Mouse (Mus musculus) forebrain, embryonic 14.5 days (tissue): Measurements from ENCODE around the gene Abcc5. TPM values are rescaled to one million over a fixed set of nuclear protein-coding genes. Genes with fewer than 3 reads are reported as not detected.

Source experiments
- ATAC-seq: fragments of 200-750 bp; cut with Nextera tagmentation; 2 replicates; pipeline ENCODE4 v1.8.0; 2017; ENCODE audit warnings: mild to moderate bottlenecking, moderate library complexity
- DNase-seq: peaks from one replicate; pipeline ENCODE4 v3.0.0-alpha.2; 2015; ENCODE audit warnings: low spot score
- H3K27ac ChIP-seq: fragments of 300-500 bp; sonication (generic); 2 replicates; pipeline ENCODE4 v1.5.1; 2014; ENCODE audit warnings: low read depth, mild to moderate bottlenecking, control low read depth, low read length, moderate library complexity
- H3K27me3 ChIP-seq: fragments of 300-500 bp; sonication (generic); replicated peaks from 2 replicates; pipeline ENCODE4 v1.6.1; 2014; ENCODE audit warnings: low read length, control low read depth, mixed read lengths; ENCODE audit not compliant: control insufficient read depth, insufficient read depth
- H3K36me3 ChIP-seq: fragments of 300-500 bp; sonication (generic); 2 replicates; pipeline ENCODE4 v1.6.1; 2014; ENCODE audit warnings: low read length, control low read depth; ENCODE audit not compliant: control insufficient read depth, insufficient read depth
- H3K4me1 ChIP-seq: fragments of 300-500 bp; sonication (generic); 2 replicates; pipeline ENCODE4 v1.6.1; 2014; ENCODE audit warnings: antibody characterized with exemption, low read length, control low read depth; ENCODE audit not compliant: control insufficient read depth, insufficient read depth
- H3K4me2 ChIP-seq: fragments of 300-500 bp; sonication (generic); 2 replicates; pipeline ENCODE4 v1.6.1; 2014; ENCODE audit warnings: mild to moderate bottlenecking, control low read depth, low read length
- H3K4me3 ChIP-seq: fragments of 300-500 bp; sonication (generic); 2 replicates; pipeline ENCODE4 v1.5.1; 2014; ENCODE audit warnings: low read depth, low read length, control low read depth
- H3K9ac ChIP-seq: fragments of 300-500 bp; sonication (generic); 2 replicates; pipeline ENCODE4 v1.6.1; 2014; ENCODE audit warnings: mild to moderate bottlenecking, low read length, control low read depth, moderate library complexity
- H3K9me3 ChIP-seq: fragments of 300-500 bp; sonication (generic); replicated peaks from 2 replicates; pipeline ENCODE4 v1.6.1; 2016; ENCODE audit warnings: low read length, control low read depth, mixed read lengths; ENCODE audit not compliant: control insufficient read depth
- WGBS: fragments of 180-500 bp; shearing (Covaris S2); extraction: QIAGEN DNeasy Blood & Tissue Kit; methylation state at CpG from one replicate; pipeline ENCODE4 v1.1.7; 2014; 5-methylcytosine and 5-hydroxymethylcytosine counted together
- polyA plus RNA-seq: library from polyadenylated mRNA; unstranded; fragments of >200 nt; fragmentation: Nextera tagmentation; extraction: Ambion mirVana; gene quantifications from 2 replicates; pipeline ENCODE4 v1.2.1, GENCODE M21; 2014

The Abcc5 gene
- polyA plus RNA-seq, 1 experiment from 2014 or later = 96.7 TPM

DNA sequence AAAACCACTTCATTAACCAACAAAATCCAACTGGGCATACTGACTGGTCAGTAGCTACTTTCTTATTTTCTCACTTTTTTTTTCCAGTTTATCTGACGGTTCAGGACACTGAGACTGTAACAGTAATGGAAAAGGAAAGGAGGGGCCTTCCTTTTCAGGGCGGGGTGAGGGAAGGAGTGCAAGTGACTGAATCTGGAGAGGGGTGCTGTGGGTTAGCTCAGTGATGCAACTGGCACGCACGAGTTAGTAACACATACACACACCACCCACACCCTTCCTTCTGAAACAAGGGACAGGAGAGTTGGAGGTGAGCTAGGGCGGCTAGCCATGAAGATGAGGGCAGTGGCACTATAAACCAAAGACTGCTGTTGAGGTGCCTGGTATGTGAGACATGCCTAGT, 102.3 kb downstream of the Abcc5 start:
- WGBS = 84% methylated on average over 5 of the region's 5 CpGs
- no peaks in the 10 kb centered on the region for H3K4me1 ChIP-seq
- no peaks in the 10 kb centered on the region for H3K27me3 ChIP-seq
- DNase-seq (no peak), ATAC-seq (no peak)
- H3K36me3 ChIP-seq = 0 out of 2 replicates have a peak, but pooled peaks cover 3% of the 10 kb centered on the region
- H3K4me2 ChIP-seq = no peak overlapping the region
- H3K9me3 ChIP-seq = no peaks in the 10 kb centered on the region
- no peak overlapping the region for H3K4me3 ChIP-seq
- no peak overlapping the region for H3K9ac ChIP-seq
- no peak overlapping the region for H3K27ac ChIP-seq

GRCm38 (mm10) chr16:20322274-20322673, 103.9 kb downstream of the Abcc5 start:
- Histone ChIP-seq H3K27me3 (no peaks in the 10 kb centered on the region), H3K36me3 (no peaks in the 10 kb centered on the region), H3K9ac (no peak overlapping the region), H3K4me2 (no peak overlapping the region), H3K4me3 (no peak overlapping the region), H3K9me3 (no peaks in the 10 kb centered on the region), H3K4me1 (no peaks in the 10 kb centered on the region), H3K27ac (no peak overlapping the region)
- no peak for ATAC-seq
- DNase-seq = no peak
- WGBS = 94% methylated on average over 4 of the region's 4 CpGs

- ATAC-seq = no peak
- Histone ChIP-seq H3K9me3 (no peaks in the 10 kb centered on the region), H3K4me2 (no peak overlapping the region), H3K27me3 (no peaks in the 10 kb centered on the region), H3K36me3 (no peaks in the 10 kb centered on the region), H3K27ac (no peak overlapping the region), H3K9ac (no peak overlapping the region), H3K4me1 (no peaks in the 10 kb centered on the region), H3K4me3 (no peak overlapping the region)
- DNase-seq = no peak
- 81% methylated on average over 6 of the region's 6 CpGs for WGBS
Measured at GRCm38 (mm10) chr16:20316770-20317169, 109.4 kb downstream of the Abcc5 start.

- no peaks in the 10 kb centered on the region for H3K9me3 ChIP-seq
- no peaks in the 10 kb centered on the region for H3K27me3 ChIP-seq
- H3K4me1 ChIP-seq = no peaks in the 10 kb centered on the region
- no peak overlapping the region for H3K4me2 ChIP-seq
- DNase-seq (no peak), ATAC-seq (no peak)
- H3K4me3 ChIP-seq = no peak overlapping the region
- no peaks in the 10 kb centered on the region for H3K36me3 ChIP-seq
- H3K9ac ChIP-seq = no peak overlapping the region
- 90% methylated on average over 4 of the region's 4 CpGs for WGBS
- H3K27ac ChIP-seq = no peak overlapping the region
Measured at GRCm38 (mm10) chr16:20315266-20315665, 110.9 kb downstream of the Abcc5 start.

DNA sequence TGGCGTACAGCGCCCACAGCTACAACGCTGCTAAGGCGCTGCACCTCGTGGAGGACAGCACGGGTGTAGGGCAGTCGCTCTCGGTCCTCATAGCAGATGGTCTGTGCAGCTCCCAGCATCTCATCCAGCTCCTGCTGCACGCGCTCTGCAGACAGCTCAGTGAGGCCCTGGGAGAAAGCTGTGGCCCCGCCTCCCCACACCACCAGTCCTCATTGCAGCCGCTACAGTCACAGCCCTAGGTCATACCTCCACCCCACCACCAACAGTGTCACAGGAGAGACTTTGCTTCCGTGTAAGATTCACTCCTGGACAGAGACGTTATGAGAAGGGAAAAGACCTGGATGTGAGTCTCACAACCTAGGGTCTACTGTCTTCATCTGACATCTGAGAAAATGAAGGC, 113.9 kb downstream of the Abcc5 start:
- no peak overlapping the region for H3K4me3 ChIP-seq
- H3K27me3 ChIP-seq = no peaks in the 10 kb centered on the region
- DNase-seq (no peak), ATAC-seq (no peak)
- H3K9ac ChIP-seq = no peak overlapping the region
- H3K9me3 ChIP-seq = no peaks in the 10 kb centered on the region
- no peak overlapping the region for H3K4me2 ChIP-seq
- H3K27ac ChIP-seq = no peak overlapping the region
- WGBS = 74% methylated on average over 14 of the region's 14 CpGs
- H3K4me1 ChIP-seq = no peaks in the 10 kb centered on the region
- H3K36me3 ChIP-seq = no peaks in the 10 kb centered on the region

GRCm38 (mm10) chr16:20301770-20302649, 124.2 kb downstream of the Abcc5 start, which contains the start of gene Parl:
Parl (minus strand) TSS chr16:20302387.
- ATAC-seq (peak; percentile 89), DNase-seq (peak; percentile 92)
- peak within 1 kb of the TSS; percentile 81 for H3K9ac ChIP-seq
- H3K4me2 ChIP-seq = peak within 1 kb of the TSS; percentile 66
- peaks cover 16% of the 10 kb centered on the region for H3K4me1 ChIP-seq
- H3K27ac ChIP-seq = 0 out of 2 replicates have a peak within 1 kb of the TSS, but pooled peaks have one; percentile 14
- under 1% methylated on average over 52 of the region's 52 CpGs for WGBS
- H3K27me3 ChIP-seq = no peaks in the 10 kb centered on the region
- H3K4me3 ChIP-seq = peak within 1 kb of the TSS; percentile 66
- H3K36me3 ChIP-seq = peaks cover 9% of the 10 kb centered on the region
- H3K9me3 ChIP-seq = no peaks in the 10 kb centered on the region

DNA sequence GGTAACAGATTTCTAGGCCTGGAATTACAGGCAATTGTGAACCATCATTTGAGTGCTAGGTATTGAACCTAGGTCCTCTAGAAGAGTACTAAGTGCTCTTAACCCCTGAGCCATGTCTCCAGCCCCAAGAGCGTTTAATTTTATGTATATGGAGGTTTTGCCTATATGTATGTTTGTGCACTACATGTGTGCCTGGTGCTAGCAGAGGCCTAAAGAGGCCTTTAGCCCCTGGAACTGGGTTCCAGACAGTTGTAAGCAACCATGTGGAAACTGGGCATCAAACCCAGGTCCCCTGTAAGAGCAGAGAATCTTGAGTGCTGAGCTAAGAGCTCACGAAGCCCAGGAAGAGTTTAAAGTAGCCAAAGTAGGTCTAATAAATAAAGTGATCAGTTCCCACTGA, 126.1 kb downstream of the Abcc5 start:
- 98% methylated on average over 2 of the region's 2 CpGs for WGBS
- ATAC-seq (no peak), DNase-seq (no peak)
- no peak overlapping the region for H3K27ac ChIP-seq
- H3K9ac ChIP-seq = no peak overlapping the region
- no peak overlapping the region for H3K4me3 ChIP-seq
- H3K27me3 ChIP-seq = no peaks in the 10 kb centered on the region
- no peaks in the 10 kb centered on the region for H3K9me3 ChIP-seq
- H3K4me2 ChIP-seq = peak overlapping the region; percentile 66; the same call in 1 of the 2 replicates
- H3K4me1 ChIP-seq = peaks cover 16% of the 10 kb centered on the region
- peaks cover 28% of the 10 kb centered on the region for H3K36me3 ChIP-seq
